Mouse (Mus musculus) A20 (cell line): Measurements from ENCODE around the gene F9.
A peak's percentile ranks its signal among the peaks of the same experiment; 100 is the strongest.
"Not testable (repeated sequence)": the region's sequence is repeated elsewhere in the genome, so short reads cannot be mapped to it uniquely, and the experiment has no call there.

ENCODE experiments used
- DNase-seq: peaks from one replicate; pipeline ENCODE4 v3.0.0-alpha.2; 2011; ENCODE audit warnings: low read depth, low spot score

Gene F9

GRCm38 (mm10) chrX:59999221-60000083, at the start of gene F9:
F9 (plus strand) TSS chrX:59999464.
- DNase-seq: peak; percentile 62

GRCm38 (mm10) chrX:59969767-59970166, 29.5 kb upstream of the F9 start:
- not testable (repeated sequence) for DNase-seq

GRCm38 (mm10) chrX:60000084-60000443, 800 bp downstream of the F9 start:
- peak; percentile 81 for DNase-seq

- peak; percentile 79 for DNase-seq
Observed at GRCm38 (mm10) chrX:60001461-60001860, 2.2 kb downstream of the F9 start.

- peak; percentile 52 for DNase-seq
Observed at GRCm38 (mm10) chrX:60013084-60013676, 13.9 kb downstream of the F9 start.

GRCm38 (mm10) chrX:60014588-60014987, 15.3 kb downstream of the F9 start:
- no peak for DNase-seq

- no peak for DNase-seq
Observed at GRCm38 (mm10) chrX:60021007-60021406, 21.7 kb downstream of the F9 start.

- peak; percentile 56 for DNase-seq
Observed at GRCm38 (mm10) chrX:60021595-60021994, 22.3 kb downstream of the F9 start.

GRCm38 (mm10) chrX:60026654-60027053, 27.4 kb downstream of the F9 start:
- DNase-seq: peak; percentile 55

GRCm38 (mm10) chrX:60054745-60055144, 55.5 kb downstream of the F9 start:
- no peak for DNase-seq

GRCm38 (mm10) chrX:60055185-60055584, 55.9 kb downstream of the F9 start:
- DNase-seq: no peak

GRCm38 (mm10) chrX:60075359-60075758, 76.1 kb downstream of the F9 start:
- no peak for DNase-seq
